ENCODE assay signal across 34 mouse cellular contexts in the genomic region with DNA sequence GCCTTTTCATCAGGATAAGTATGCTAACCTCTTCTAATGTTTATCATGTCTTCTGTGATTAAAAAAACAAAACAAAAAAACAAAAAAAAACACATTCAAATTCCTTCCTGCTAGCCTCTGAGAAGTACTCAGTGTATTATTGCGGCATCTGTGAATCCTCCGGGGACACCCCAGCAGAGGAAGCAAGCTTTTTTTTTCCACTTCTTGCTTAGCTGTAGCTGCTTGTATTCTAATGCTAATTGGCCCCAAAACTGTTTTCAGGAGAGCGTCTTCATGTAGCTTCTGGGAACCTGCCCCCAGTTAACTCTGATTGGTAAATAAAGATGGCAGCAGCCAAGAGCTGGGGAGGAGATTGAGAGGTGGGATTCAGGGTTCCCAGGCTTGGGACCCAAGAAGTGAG. TPM values are rescaled to one million over a fixed set of nuclear protein-coding genes. Genes with fewer than 3 reads are reported as not detected.
DNase-seq lines count a peak whose midpoint lies in the region; ATAC-seq and TF ChIP-seq lines count a peak whose summit lies in the region.
"Had no signal": no experiment of that assay in that cellular context is flagged by ENCODE, and none has a peak within 500 bp of the region (broad histone marks: within the 10 kb centered on the region; RNA-seq: fewer than 3 reads in every experiment).

No protein-coding gene starts in this region.

- H3K4me1 ChIP-seq in lung, postnatal 0 days (ENCODE audit: insufficient read depth, low read depth, low read length): no peaks in the 10 kb centered on the region; the same call in 1 of the 2 replicates
- peaks cover 2 to 5% of the 10 kb centered on the region in 2 experiments; a peak in 2 of 4 replicates for H3K4me1 ChIP-seq in ES-E14 (ENCODE audit: control insufficient read depth in 2 of 2, insufficient read depth in 2 of 2, low read length in 2 of 2, poor library complexity in 1 of 2)
- H3K4me1 ChIP-seq: heart, embryonic 15.5 days; hindbrain, embryonic 15.5 days; limb, embryonic 15.5 days; neural tube, embryonic 13.5 days; stomach, embryonic 15.5 days had no signal

- in situ Hi-C loops in ES-E14 (cut with MboI; ENCODE audit: low sequenced_read_pairs in 2 of 2, unreplicated experiment in 2 of 2): no loop called here

- DNase-seq in adrenal gland, postnatal 14 days: peak; percentile 21
- no peak for DNase-seq in adrenal gland, postnatal 4 days (ENCODE audit: low spot score in 2 of 2)
- peak; percentile 64 for DNase-seq in lung, postnatal 0 days (ENCODE audit: low spot score)
- no peak for DNase-seq in lung, postnatal 4 days
- no peak for DNase-seq in ES-E14 (ENCODE audit: low read depth, low spot score)
- DNase-seq in brain, embryonic 14.5 days (ENCODE audit: low read depth): peak; percentile 10
- DNase-seq in thymus, postnatal 25 days: no peak
- DNase-seq: adrenal gland, adult 8-10 months; cerebellum, adult 11 months; cerebellum, adult 9-11 months; heart, postnatal 4 days; kidney, adult 2 months; kidney, postnatal 10 days; left cerebral cortex, postnatal 4 days; retina, postnatal 1 day; thymus, postnatal 36 days had no signal

- H3K4me3 ChIP-seq in lung, postnatal 0 days (ENCODE audit: low read depth, low read length): no peak overlapping the region
- 0 out of 4 replicates have a peak overlapping the region, but pooled peaks of 1 of the 2 experiments have one; percentile 9 for H3K4me3 ChIP-seq in ES-E14 (ENCODE audit: insufficient read depth in 1 of 2, low read depth in 1 of 2, low read length in 2 of 2, poor library complexity in 1 of 2, severe bottlenecking in 1 of 2)
- H3K4me3 ChIP-seq: embryonic facial prominence, embryonic 10.5 days; forebrain, embryonic 10.5 days; heart, embryonic 15.5 days; hindbrain, embryonic 15.5 days; left cerebral cortex, adult 2 months; limb, embryonic 15.5 days; megakaryocyte, embryonic 14.5 days; midbrain, embryonic 15.5 days; neural tube, embryonic 13.5 days; stomach, embryonic 15.5 days had no signal

- TF ChIP-seq EP300 in lung, postnatal 0 days (IDR thresholded peaks at IDR 0.05): 0 out of 2 replicates have a peak, but pooled peaks have one; percentile 26

- no peaks in the 10 kb centered on the region for H3K36me3 ChIP-seq in lung, postnatal 0 days (ENCODE audit: insufficient read depth, low read length)
- H3K36me3 ChIP-seq in ES-E14 (ENCODE audit: control insufficient read depth, insufficient read depth, low read length, poor library complexity, severe bottlenecking): no peaks in the 10 kb centered on the region
- H3K36me3 ChIP-seq: embryonic facial prominence, embryonic 10.5 days; forebrain, embryonic 10.5 days; heart, embryonic 15.5 days; hindbrain, embryonic 15.5 days; limb, embryonic 15.5 days; midbrain, embryonic 15.5 days; neural tube, embryonic 13.5 days; stomach, embryonic 15.5 days had no signal

- H3K27me3 ChIP-seq in lung, postnatal 0 days (replicated peaks; ENCODE audit: insufficient read depth, low read length): no peaks in the 10 kb centered on the region
- H3K27me3 ChIP-seq: heart, embryonic 15.5 days; hindbrain, embryonic 15.5 days; limb, embryonic 15.5 days; midbrain, embryonic 15.5 days; neural tube, embryonic 13.5 days; stomach, embryonic 15.5 days had no signal

- 53% methylated on average over 3 of the region's 3 CpGs for WGBS in lung, postnatal 0 days

- no peak overlapping the region for H3K9ac ChIP-seq in lung, postnatal 0 days (replicated peaks; ENCODE audit: low read depth)
- peak overlapping the region; percentile 38; the same call in 1 of the 2 replicates for H3K9ac ChIP-seq in ES-E14 (ENCODE audit: insufficient read depth, low read depth, low read length, poor library complexity, severe bottlenecking)
- H3K9ac ChIP-seq: heart, embryonic 15.5 days; hindbrain, embryonic 15.5 days; limb, embryonic 15.5 days; liver, embryonic 14.5 days; midbrain, embryonic 15.5 days; neural tube, embryonic 13.5 days; stomach, embryonic 15.5 days had no signal

- no peak overlapping the region for H3K4me2 ChIP-seq in lung, postnatal 0 days (replicated peaks; ENCODE audit: low read depth, low read length)
- H3K4me2 ChIP-seq: heart, embryonic 15.5 days; hindbrain, embryonic 15.5 days; limb, embryonic 15.5 days; midbrain, embryonic 15.5 days; neural tube, embryonic 13.5 days; stomach, embryonic 15.5 days had no signal

- no peaks in the 10 kb centered on the region for H3K9me3 ChIP-seq in lung, postnatal 0 days (ENCODE audit: low read length)
- no peaks in the 10 kb centered on the region for H3K9me3 ChIP-seq in ES-E14 (ENCODE audit: control insufficient read depth, insufficient read depth, low read depth, low read length)
- H3K9me3 ChIP-seq: embryonic facial prominence, embryonic 10.5 days; forebrain, embryonic 10.5 days; heart, embryonic 15.5 days; hindbrain, embryonic 15.5 days; limb, embryonic 15.5 days; megakaryocyte, embryonic 14.5 days; midbrain, embryonic 15.5 days; neural tube, embryonic 13.5 days; stomach, embryonic 15.5 days had no signal

- no peak for TF ChIP-seq POLR2A in brain, embryonic 14.5 days (IDR thresholded peaks at IDR 0.05; ENCODE audit: borderline replicate concordance, extremely low read depth, insufficient read depth, insufficient read length, poor library complexity, severe bottlenecking)

- H3K27ac ChIP-seq in lung, postnatal 0 days (ENCODE audit: low read length): no peak overlapping the region
- no peak overlapping the region for H3K27ac ChIP-seq in ES-E14 (ENCODE audit: insufficient read depth, low read depth, low read length, poor library complexity, severe bottlenecking)
- H3K27ac ChIP-seq: embryonic facial prominence, embryonic 10.5 days; forebrain, embryonic 10.5 days; heart, embryonic 15.5 days; hindbrain, embryonic 15.5 days; left cerebral cortex, adult 2 months; limb, embryonic 15.5 days; liver, embryonic 14.5 days; midbrain, embryonic 15.5 days; neural tube, embryonic 13.5 days; stomach, embryonic 15.5 days had no signal

- peak; percentile 17; the same call in 1 of the 2 replicates for ATAC-seq in lung, postnatal 0 days
- no peak for ATAC-seq in activated CD4-positive, CD25-positive, alpha-beta regulatory T cell, adult 4 months
- ATAC-seq: midbrain, embryonic 15.5 days had no signal

- TF ChIP-seq CTCF in lung, postnatal 0 days (IDR thresholded peaks at IDR 0.05): no peak
- no peak for TF ChIP-seq CTCF in brain, embryonic 14.5 days (IDR thresholded peaks at IDR 0.05; ENCODE audit: borderline replicate concordance, extremely low read depth, insufficient read depth, insufficient read length)

TF ChIP-seq in ES-E14, 5 proteins besides CTCF, POLR2A, EP300 and RAD21:
- TF ChIP-seq CHD2 (IDR thresholded peaks at IDR 0.05; ENCODE audit: low read depth, low read length) (no peak), ZNF384 (IDR thresholded peaks at IDR 0.05; ENCODE audit: low read depth, low read length) (peak; percentile 91), MAFK (IDR thresholded peaks at IDR 0.05; ENCODE audit: insufficient read depth, low read depth, low read length) (no peak), ZC3H11A (IDR thresholded peaks at IDR 0.05; ENCODE audit: borderline replicate concordance, low read depth, low read length) (no peak), HCFC1 (IDR thresholded peaks at IDR 0.05; ENCODE audit: borderline replicate concordance, insufficient read depth, low read length) (no peak)

RNA-seq across cellular contexts. Expression of gene Saa2, which starts 3.1 kb away (rescaled TPM):
- 0.63 TPM in 1 of 2 replicates, not detected in the other for total RNA-seq in adrenal gland, postnatal 14 days (2021)
- not detected for total RNA-seq in adrenal gland, postnatal 4 days (2021)
- 1.0 TPM in 1 of 2 replicates, not detected in the other for polyA plus RNA-seq in lung, postnatal 0 days (2015; fragmentation: Nextera tagmentation; extraction: Ambion mirVana)
- total RNA-seq in ES-E14 (2012; rRNA removed): not detected in 2 replicates
- not detected in 2 replicates for polyA plus RNA-seq in brain, embryonic 14.5 days (2012; rRNA removed)
- under 1 TPM in 1 of 2 experiments, not detected in 1; 0.25 TPM for polyA plus RNA-seq in activated CD4-positive, CD25-positive, alpha-beta regulatory T cell, adult 4 months (2017; shearing (Covaris generic))
- total RNA-seq: adrenal gland, adult 8-10 months; granulocyte monocyte progenitor cell, adult 5-6 weeks; heart, postnatal 4 days; layer of hippocampus, postnatal 10 days; left cerebral cortex, adult 2 months; left cerebral cortex, postnatal 4 days; MEL had no signal
- polyA plus RNA-seq: cortical plate, adult 2 months; heart, embryonic 15.5 days; kidney, adult 2 months; liver, embryonic 14.5 days; lung, embryonic 16.5 days; midbrain, embryonic 15.5 days; neural tube, embryonic 13.5 days; stomach, embryonic 15.5 days had no signal

RNA-seq across cellular contexts. Expression of gene Saa1, which starts 5.7 kb away (rescaled TPM):
- 0.85 TPM in 1 of 2 replicates, not detected in the other for total RNA-seq in adrenal gland, postnatal 14 days (2021)
- total RNA-seq in adrenal gland, postnatal 4 days (2021): not detected
- 0.65 and 0.69 TPM in 2 replicates for polyA plus RNA-seq in lung, postnatal 0 days (2015; fragmentation: Nextera tagmentation; extraction: Ambion mirVana)
- not detected in 2 replicates for total RNA-seq in ES-E14 (2012; rRNA removed)
- 0.22 TPM in 1 of 2 replicates, not detected in the other for polyA plus RNA-seq in brain, embryonic 14.5 days (2012; rRNA removed)
- under 1 TPM in 1 of 2 experiments, not detected in 1; 0.20 TPM for polyA plus RNA-seq in activated CD4-positive, CD25-positive, alpha-beta regulatory T cell, adult 4 months (2017; shearing (Covaris generic))
- total RNA-seq: adrenal gland, adult 8-10 months; granulocyte monocyte progenitor cell, adult 5-6 weeks; heart, postnatal 4 days; layer of hippocampus, postnatal 10 days; left cerebral cortex, adult 2 months; left cerebral cortex, postnatal 4 days; MEL had no signal
- polyA plus RNA-seq: cortical plate, adult 2 months; heart, embryonic 15.5 days; hindbrain, embryonic 15.5 days; kidney, adult 2 months; liver, embryonic 14.5 days had no signal

RNA-seq across cellular contexts. Expression of gene Saa4, which starts 16.1 kb away (rescaled TPM):
- 1.3 and 16.7 TPM in 2 replicates for total RNA-seq in adrenal gland, postnatal 14 days (2021)
- 1 to 10 TPM in 1 of 2 experiments, not detected in 1; 1.7 TPM for total RNA-seq in adrenal gland, postnatal 4 days (2021)
- polyA plus RNA-seq in lung, postnatal 0 days (2015; fragmentation: Nextera tagmentation; extraction: Ambion mirVana): not detected in 2 replicates
- total RNA-seq in ES-E14 (2012; rRNA removed): not detected in 2 replicates
- not detected in 2 replicates for polyA plus RNA-seq in brain, embryonic 14.5 days (2012; rRNA removed)
- not detected for polyA plus RNA-seq in activated CD4-positive, CD25-positive, alpha-beta regulatory T cell, adult 4 months (2017; shearing (Covaris generic))
- total RNA-seq: adrenal gland, adult 8-10 months; granulocyte monocyte progenitor cell, adult 5-6 weeks; heart, postnatal 4 days; layer of hippocampus, postnatal 10 days; left cerebral cortex, adult 2 months; left cerebral cortex, postnatal 4 days; MEL had no signal
- polyA plus RNA-seq: cortical plate, adult 2 months; embryonic facial prominence, embryonic 10.5 days; forebrain, embryonic 10.5 days; heart, embryonic 15.5 days; hindbrain, embryonic 15.5 days; intestine, embryonic 14.5 days; kidney, adult 2 months; limb, embryonic 15.5 days; lung, embryonic 16.5 days; midbrain, embryonic 15.5 days; neural tube, embryonic 13.5 days had no signal

RNA-seq across cellular contexts. Expression of gene Saa3, which starts 33.0 kb away (rescaled TPM):
- total RNA-seq in adrenal gland, postnatal 14 days (2021): 1.4 TPM in 2 replicates
- total RNA-seq in adrenal gland, postnatal 4 days (2021): 1 to 10 TPM; 1.1 to 1.2 TPM
- 34.2 and 98.7 TPM in 2 replicates for polyA plus RNA-seq in lung, postnatal 0 days (2015; fragmentation: Nextera tagmentation; extraction: Ambion mirVana)
- 0.54 and 0.79 TPM in 2 replicates for total RNA-seq in ES-E14 (2012; rRNA removed)
- polyA plus RNA-seq in brain, embryonic 14.5 days (2012; rRNA removed): not detected in 2 replicates
- not detected for polyA plus RNA-seq in activated CD4-positive, CD25-positive, alpha-beta regulatory T cell, adult 4 months (2017; shearing (Covaris generic))
- total RNA-seq: granulocyte monocyte progenitor cell, adult 5-6 weeks; heart, postnatal 4 days; left cerebral cortex, adult 2 months; left cerebral cortex, postnatal 4 days had no signal
- polyA plus RNA-seq: cortical plate, adult 2 months; embryonic facial prominence, embryonic 10.5 days had no signal

RNA-seq across cellular contexts. Expression of gene Saal1, which starts 38.0 kb away (rescaled TPM):
- total RNA-seq in adrenal gland, postnatal 14 days (2021): 8.3 and 9.9 TPM in 2 replicates
- total RNA-seq in adrenal gland, postnatal 4 days (2021): 10 to 100 TPM; 14.4 to 16.4 TPM
- 9.5 and 11.1 TPM in 2 replicates for polyA plus RNA-seq in lung, postnatal 0 days (2015; fragmentation: Nextera tagmentation; extraction: Ambion mirVana)
- 15.2 and 15.6 TPM in 2 replicates for total RNA-seq in ES-E14 (2012; rRNA removed)
- 14.5 and 14.8 TPM in 2 replicates for polyA plus RNA-seq in brain, embryonic 14.5 days (2012; rRNA removed)
- polyA plus RNA-seq in activated CD4-positive, CD25-positive, alpha-beta regulatory T cell, adult 4 months (2017; shearing (Covaris generic)): 10 to 100 TPM; 17.6 to 18.9 TPM

Comparison
In these comparisons a context has a peak if more than half of its experiments do, and no peak if none do; other contexts are left out.
1. DNase-seq: peak in adrenal gland, postnatal 14 days (single experiment), lung, postnatal 0 days (single experiment) and brain, embryonic 14.5 days (single experiment); none in adrenal gland, postnatal 4 days (0 of 2), lung, postnatal 4 days (0 of 2), ES-E14 (single experiment) and thymus, postnatal 25 days (single experiment).